Mouse (Mus musculus) kidney, adult 2 months (tissue): Measurements from ENCODE around the gene Nanos3.

ENCODE experiments used
- CTCF ChIP-seq: fragments of 200-500 bp; conservative IDR thresholded peaks from 2 replicates; pipeline ENCODE4 v1.5.1; 2011; ENCODE audit warnings: low read depth, mild to moderate bottlenecking, control low read depth, low read length, moderate library complexity, mixed read lengths; ENCODE audit not compliant: insufficient read depth, insufficient read length
- POLR2A ChIP-seq: fragments of 200-500 bp; IDR thresholded peaks from one replicate; pipeline ENCODE4 v1.6.1; 2011; ENCODE audit warnings: low read depth, low read length, control low read depth

DNA sequence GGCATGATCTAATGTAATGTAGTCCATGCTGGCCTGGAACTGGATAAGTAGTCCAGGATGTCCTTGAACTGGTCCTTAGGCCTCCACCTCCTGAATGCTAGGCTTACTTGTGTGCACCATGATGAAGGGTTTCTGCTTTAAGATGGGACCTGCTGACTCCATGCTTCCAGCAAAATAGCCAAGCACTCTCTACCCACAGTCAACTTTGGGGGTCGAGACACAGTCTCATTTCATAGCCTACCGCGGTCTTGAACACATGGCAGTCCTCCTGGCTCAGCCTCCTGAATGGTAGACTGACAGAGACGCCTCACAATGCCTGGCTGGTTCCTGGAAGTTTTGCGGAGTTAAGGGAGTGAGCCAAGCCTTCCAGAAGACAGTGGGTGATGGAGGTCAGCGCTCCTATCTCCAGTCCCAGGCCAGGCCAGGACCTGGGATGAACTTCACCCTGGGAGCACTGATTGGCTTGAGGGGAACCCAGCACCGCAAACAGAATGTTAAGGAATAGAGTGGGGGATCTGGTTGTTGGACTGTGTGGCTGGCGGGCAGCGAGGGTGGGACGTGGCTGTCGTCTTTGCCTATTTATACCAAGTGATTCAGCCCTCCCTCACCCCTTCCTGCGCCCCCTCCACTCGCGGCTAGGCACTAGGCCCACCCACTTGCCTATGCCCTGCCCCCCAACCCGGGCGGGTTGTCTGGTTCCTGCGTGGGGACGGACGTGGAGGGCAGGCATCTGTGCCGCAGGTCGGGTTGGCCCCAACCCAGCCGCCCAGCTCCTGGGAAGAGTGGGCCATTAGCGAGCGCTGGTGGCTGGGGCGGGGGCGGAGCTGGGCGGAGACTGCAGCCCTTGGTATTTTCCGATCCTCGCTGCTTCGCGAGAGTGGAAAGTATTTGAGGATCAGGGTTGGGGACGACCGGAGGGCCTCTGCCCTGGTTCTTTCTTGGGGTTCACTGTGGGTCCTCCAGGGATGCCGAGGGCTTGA, 18.2 kb upstream of the Nanos3 start:
- TF ChIP-seq CTCF (no peak), POLR2A (peak; percentile 66)
